Mouse (Mus musculus) left cerebral cortex, adult 2 months (tissue): ENCODE data around the gene Nol4l. TPM values are rescaled to one million over a fixed set of nuclear protein-coding genes. Genes with fewer than 3 reads are reported as not detected.
"Not testable (repeated sequence)": the region's sequence is repeated elsewhere in the genome, so short reads cannot be mapped to it uniquely, and the experiment has no call there.

Source experiments
- DNase-seq, 2 experiments: peaks; one replicate each; pipeline ENCODE4 v3.0.0; 2021 to 2022; ENCODE audit warnings: low spot score in 2 of 2, mixed read lengths in 1 of 2; ENCODE audit errors: extremely low spot score in 1 of 2
- H3K27ac ChIP-seq: fragments of 200-600 bp; 2 replicates; pipeline ENCODE4 v1.8.1; 2022
- H3K4me3 ChIP-seq: fragments of 200-600 bp; 2 replicates; pipeline ENCODE4 v1.8.1; 2022
- CTCF ChIP-seq: fragments of 200-600 bp; IDR thresholded peaks from 2 replicates; pipeline ENCODE4 v1.8.1; 2022; ENCODE audit warnings: antibody characterized with exemption, mild to moderate bottlenecking, moderate library complexity
- intact Hi-C: fragments of 180-260 bp; cut with DNase I; formaldehyde crosslinking; loops from one replicate; pipeline ENCODE4 v1.15.1; 2025
- total RNA-seq, 2 experiments: library from RNA; stranded (reverse); gene quantifications; 2 replicates each; pipeline ENCODE4 v1.2.3; 2021

Nol4l gene
- total RNA-seq, 2 experiments from 2014 or later = 45.0 to 51.3 TPM

GRCm38 (mm10) chr2:153507969-153508368 lies 21.8 kb downstream of the Nol4l start:
- DNase-seq = no peak
- Histone ChIP-seq H3K4me3 (no peak overlapping the region), H3K27ac (no peak overlapping the region)
- intact Hi-C loops = no loop called here
- no peak for TF ChIP-seq CTCF

GRCm38 (mm10) chr2:153506385-153506784 lies 23.4 kb downstream of the Nol4l start:
- TF ChIP-seq CTCF = no peak
- Histone ChIP-seq H3K4me3 (no peak overlapping the region), H3K27ac (no peak overlapping the region)
- no peak for DNase-seq
- intact Hi-C loops = no loop called here

GRCm38 (mm10) chr2:153499154-153499553 lies 30.6 kb downstream of the Nol4l start:
- Histone ChIP-seq H3K27ac (no peak overlapping the region), H3K4me3 (no peak overlapping the region)
- DNase-seq = peak in 1 of 2 experiments; percentile 42
- intact Hi-C loops = loop anchor here (5.0 to 10.0 kb wide), 2 partner anchors 88 to 246 kb away; partner anchors contain the start of gene Mapre1
- TF ChIP-seq CTCF = peak; percentile 57

GRCm38 (mm10) chr2:153496898-153497297 lies 32.9 kb downstream of the Nol4l start:
- no peak for TF ChIP-seq CTCF
- Histone ChIP-seq H3K4me3 (no peak overlapping the region), H3K27ac (no peak overlapping the region)
- no peak for DNase-seq
- intact Hi-C loops = loop anchor here (5.0 to 10.0 kb wide), 2 partner anchors 90 to 248 kb away; partner anchors contain the start of gene Mapre1

- Histone ChIP-seq H3K27ac (no peak overlapping the region), H3K4me3 (no peak overlapping the region)
- DNase-seq = no peak
- intact Hi-C loops = loop anchor here (5.0 to 10.0 kb wide), 2 partner anchors 91 to 248 kb away; partner anchors contain the start of gene Mapre1
- TF ChIP-seq CTCF = no peak
Measured at GRCm38 (mm10) chr2:153496301-153496700, 33.5 kb downstream of the Nol4l start.

GRCm38 (mm10) chr2:153495818-153496217 lies 34.0 kb downstream of the Nol4l start:
- DNase-seq = no peak
- TF ChIP-seq CTCF = no peak
- H3K4me3 ChIP-seq = no peak overlapping the region
- intact Hi-C loops = loop anchor here (5.0 to 10.0 kb wide), 2 partner anchors 91 to 249 kb away; partner anchors contain the start of gene Mapre1
- H3K27ac ChIP-seq = no peak overlapping the region

GRCm38 (mm10) chr2:153495391-153495790 lies 34.4 kb downstream of the Nol4l start:
- intact Hi-C loops = loop anchor here (5.0 to 10.0 kb wide), 2 partner anchors 92 to 249 kb away; partner anchors contain the start of gene Mapre1
- H3K4me3 ChIP-seq, H3K27ac ChIP-seq: not testable (repeated sequence)

GRCm38 (mm10) chr2:153494293-153494811 lies 35.4 kb downstream of the Nol4l start:
- intact Hi-C loops = loop anchor here (10.0 kb wide), 1 partner anchor 250 kb away; the partner anchor contains the start of gene Mapre1
- Histone ChIP-seq H3K4me3 (no peak overlapping the region), H3K27ac (peak overlapping the region; percentile 87)
- TF ChIP-seq CTCF = no peak
- DNase-seq = peak; percentile 59 to 61

More at GRCm38 (mm10) chr2:153495391-153495790, 34.4 kb downstream of the Nol4l start:
- not testable (repeated sequence) for DNase-seq

GRCm38 (mm10) chr2:153493781-153494292 lies 35.9 kb downstream of the Nol4l start:
- H3K4me3 ChIP-seq = no peak overlapping the region
- no peak for TF ChIP-seq CTCF
- intact Hi-C loops = loop anchor here (2.0 to 10.0 kb wide), 2 partner anchors 35 to 251 kb away; partner anchors contain the start of genes Mapre1 and Nol4l
- H3K27ac ChIP-seq = peak overlapping the region; percentile 87
- no peak for DNase-seq

- DNase-seq = no peak
Measured at GRCm38 (mm10) chr2:153493393-153493731, 36.4 kb downstream of the Nol4l start.

GRCm38 (mm10) chr2:153492573-153493392 lies 37.0 kb downstream of the Nol4l start, which contains the start of gene 4930404H24Rik:
4930404H24Rik (plus strand) TSS chr2:153492790.
- intact Hi-C loops = loop anchor here (2.0 to 10.0 kb wide), 2 partner anchors 36 to 252 kb away; partner anchors contain the start of genes Mapre1 and Nol4l
- peak within 1 kb of the TSS; percentile 90 for H3K27ac ChIP-seq
- peak within 1 kb of the TSS; percentile 70 for H3K4me3 ChIP-seq
- no peak for TF ChIP-seq CTCF
- peak; percentile 81 to 82 for DNase-seq

More at GRCm38 (mm10) chr2:153493393-153493731, 36.4 kb downstream of the Nol4l start:
- peak overlapping the region; percentile 87 for H3K27ac ChIP-seq
- TF ChIP-seq CTCF = no peak
- intact Hi-C loops = loop anchor here (2.0 to 10.0 kb wide), 2 partner anchors 35 to 251 kb away; partner anchors contain the start of genes Mapre1 and Nol4l
- H3K4me3 ChIP-seq = peak overlapping the region; percentile 70

GRCm38 (mm10) chr2:153492179-153492517 lies 37.6 kb downstream of the Nol4l start:
- Histone ChIP-seq H3K27ac (peak overlapping the region; percentile 90), H3K4me3 (peak overlapping the region; percentile 70)
- intact Hi-C loops = loop anchor here (2.0 to 10.0 kb wide), 2 partner anchors 37 to 253 kb away; partner anchors contain the start of genes Mapre1 and Nol4l
- TF ChIP-seq CTCF = no peak
- DNase-seq = no peak
